Mouse (Mus musculus) T-helper 1 cell (primary cell): Measurements from ENCODE around the gene Hist1h2bp.

Experiments
- in situ Hi-C: fragments of 300-600 bp; cut with MboI, MseI; formaldehyde crosslinking; loops from one replicate; pipeline ENCODE4 v1.15.1; 2025; ENCODE audit warnings: high pct_unique_total_duplicates

The Hist1h2bp gene

GRCm38 (mm10) chr13:21831418-21832394 lies 44.4 kb downstream of the Hist1h2bp start, which contains the start of gene Hist1h4n:
Hist1h4n (minus strand) TSS chr13:21832196.
- in situ Hi-C loops: loop anchor here (5.0 kb wide), 1 partner anchor 211 kb away; the partner anchor contains the start of genes Hist1h2ag, Hist1h2bj and Hist1h4i

GRCm38 (mm10) chr13:21833461-21833860 lies 46.2 kb downstream of the Hist1h2bp start, which contains the start of the genes Hist1h2ap and Hist1h2br:
Hist1h2ap (minus strand) TSS chr13:21833507.
Hist1h2br (plus strand) TSS chr13:21833743.
- in situ Hi-C loops: loop anchor here (5.0 kb wide), 1 partner anchor 209 kb away; the partner anchor contains the start of genes Hist1h2ag, Hist1h2bj and Hist1h4i
